Mouse (Mus musculus): ENCODE measurements around the gene Ppp3cb.

Ppp3cb gene

GRCm38 (mm10) chr14:20546415-20546814 is at the start of gene Ppp3cb:
Gene Ppp3cb, minus strand, starts transcription at chr14:20546573.
- in situ Hi-C loops (cut with MseI, MboI) = no loop called here

- in situ Hi-C loops (cut with MseI, MboI) = no loop called here
These were observed 49.4 kb upstream of the Ppp3cb start for GRCm38 (mm10) chr14:20595781-20596180.

- in situ Hi-C loops (cut with MseI, MboI) = no loop called here
These were observed 41.1 kb upstream of the Ppp3cb start for GRCm38 (mm10) chr14:20587458-20587857.

GRCm38 (mm10) chr14:20578822-20579407 is 32.5 kb upstream of the Ppp3cb start:
- in situ Hi-C loops (cut with MseI, MboI) = loop anchor here (5.0 to 10.0 kb wide), 2 partner anchors 76 to 78 kb away; partner anchors contain the start of gene Myoz1 (in 2 of the 2)

GRCm38 (mm10) chr14:20576179-20576578 is 29.8 kb upstream of the Ppp3cb start:
- in situ Hi-C loops (cut with MseI, MboI) = loop anchor here (5.0 to 10.0 kb wide), 2 partner anchors 79 to 81 kb away; partner anchors contain the start of gene Myoz1 (in 2 of the 2)

- in situ Hi-C loops (cut with MseI, MboI) = loop anchor here in 1 of 2 experiments (10.0 kb wide), 1 partner anchor 82 kb away; the partner anchor contains the start of gene Myoz1
These were observed 26.8 kb upstream of the Ppp3cb start for GRCm38 (mm10) chr14:20573196-20573595.

GRCm38 (mm10) chr14:20565256-20566021 is 19.1 kb upstream of the Ppp3cb start:
- in situ Hi-C loops (cut with MseI, MboI) = no loop called here

GRCm38 (mm10) chr14:20564692-20565091 is 18.3 kb upstream of the Ppp3cb start:
- in situ Hi-C loops (cut with MseI, MboI) = no loop called here

- in situ Hi-C loops (cut with MseI, MboI) = no loop called here
These were observed 15.5 kb upstream of the Ppp3cb start for GRCm38 (mm10) chr14:20561897-20562296.

GRCm38 (mm10) chr14:20550136-20550535 is 3.8 kb upstream of the Ppp3cb start:
- in situ Hi-C loops (cut with MseI, MboI) = no loop called here

- in situ Hi-C loops (cut with MseI, MboI) = no loop called here
These were observed 643 bp downstream of the Ppp3cb start for GRCm38 (mm10) chr14:20545529-20546331.

- in situ Hi-C loops (cut with MseI, MboI) = no loop called here
These were observed 1.6 kb downstream of the Ppp3cb start for GRCm38 (mm10) chr14:20544467-20545411.

- in situ Hi-C loops (cut with MseI, MboI) = no loop called here
These were observed 16.7 kb downstream of the Ppp3cb start for GRCm38 (mm10) chr14:20529643-20530042.

GRCm38 (mm10) chr14:20520179-20520578 is 26.2 kb downstream of the Ppp3cb start:
- in situ Hi-C loops (cut with MseI, MboI) = no loop called here

GRCm38 (mm10) chr14:20508424-20508823 is 37.9 kb downstream of the Ppp3cb start:
- in situ Hi-C loops (cut with MseI, MboI) = no loop called here

- in situ Hi-C loops (cut with MseI, MboI) = no loop called here
These were observed 43.4 kb downstream of the Ppp3cb start for GRCm38 (mm10) chr14:20502966-20503365.

- in situ Hi-C loops (cut with MseI, MboI) = no loop called here
These were observed 46.4 kb downstream of the Ppp3cb start for GRCm38 (mm10) chr14:20499982-20500381.

- in situ Hi-C loops (cut with MseI, MboI) = no loop called here
These were observed 49.8 kb downstream of the Ppp3cb start, which contains the start of gene Mss51 for GRCm38 (mm10) chr14:20496603-20497002. Gene Mss51, minus strand, starts transcription at chr14:20496901.

GRCm38 (mm10) chr14:20486031-20486430 is 60.3 kb downstream of the Ppp3cb start:
- in situ Hi-C loops (cut with MseI, MboI) = no loop called here

GRCm38 (mm10) chr14:20482051-20482751 is 64.2 kb downstream of the Ppp3cb start:
- in situ Hi-C loops (cut with MseI, MboI) = no loop called here

Measured in mouse trophoblast stem cell (cell line).